Mouse (Mus musculus) lung, postnatal 0 days (tissue): ENCODE measurements around the gene Wiz.

Experiments used
- CTCF ChIP-seq: IDR thresholded peaks from 2 replicates; pipeline ENCODE4 v1.5.1; 2016; ENCODE audit warnings: antibody characterized with exemption, mild to moderate bottlenecking
- EP300 ChIP-seq: IDR thresholded peaks from 2 replicates; pipeline ENCODE4 v1.6.1; 2016; ENCODE audit warnings: antibody characterized with exemption, mild to moderate bottlenecking, control low read depth

- TF ChIP-seq CTCF (no peak), EP300 (no peak)
These were observed 13.5 kb upstream of the Wiz start for GRCm38 (mm10) chr17:32402779-32403157.
